Mouse (Mus musculus): ENCODE data around the gene Tmem170. TPM values are rescaled to one million over a fixed set of nuclear protein-coding genes. Genes with fewer than 3 reads are reported as not detected.
"Not testable (repeated sequence)": the region's sequence is repeated elsewhere in the genome, so short reads cannot be mapped to it uniquely, and the experiment has no call there.

Tmem170 gene
- total and polyA plus RNA-seq, 2 experiments: 3.8 to 5.0 TPM

- H3K27ac ChIP-seq (replicated peaks; ENCODE audit: insufficient read depth, low read depth, low read length): no peak overlapping the region
- 94% methylated on average over 12 of the region's 12 CpGs for WGBS
- no peak overlapping the region for H3K4me3 ChIP-seq (ENCODE audit: insufficient read depth, low read depth, low read length)
- no peaks in the 10 kb centered on the region for H3K27me3 ChIP-seq (ENCODE audit: control insufficient read depth, insufficient read depth, low read length)
- H3K4me1 ChIP-seq (ENCODE audit: control insufficient read depth, insufficient read depth, low read length): peaks cover 5% of the 10 kb centered on the region
- no peaks in the 10 kb centered on the region for H3K36me3 ChIP-seq (ENCODE audit: control insufficient read depth, insufficient read depth, low read length)
- peaks cover 16% of the 10 kb centered on the region for H3K79me2 ChIP-seq (ENCODE audit: control insufficient read depth, insufficient read depth, low read length)
- no peak overlapping the region for H3K9ac ChIP-seq (ENCODE audit: low read depth, low read length)
- no peak for DNase-seq (ENCODE audit: extremely low read depth, low read depth, low spot score)
- no peak for TF ChIP-seq CTCF (IDR thresholded peaks at IDR 0.05; ENCODE audit: low read depth, low read length)
- TF ChIP-seq POLR2A (IDR thresholded peaks at IDR 0.05; ENCODE audit: extremely low read depth, insufficient read depth, low read length): no peak
Observed at GRCm38 (mm10) chr8:111855977-111856376, 20.6 kb downstream of the Tmem170 start.

DNA sequence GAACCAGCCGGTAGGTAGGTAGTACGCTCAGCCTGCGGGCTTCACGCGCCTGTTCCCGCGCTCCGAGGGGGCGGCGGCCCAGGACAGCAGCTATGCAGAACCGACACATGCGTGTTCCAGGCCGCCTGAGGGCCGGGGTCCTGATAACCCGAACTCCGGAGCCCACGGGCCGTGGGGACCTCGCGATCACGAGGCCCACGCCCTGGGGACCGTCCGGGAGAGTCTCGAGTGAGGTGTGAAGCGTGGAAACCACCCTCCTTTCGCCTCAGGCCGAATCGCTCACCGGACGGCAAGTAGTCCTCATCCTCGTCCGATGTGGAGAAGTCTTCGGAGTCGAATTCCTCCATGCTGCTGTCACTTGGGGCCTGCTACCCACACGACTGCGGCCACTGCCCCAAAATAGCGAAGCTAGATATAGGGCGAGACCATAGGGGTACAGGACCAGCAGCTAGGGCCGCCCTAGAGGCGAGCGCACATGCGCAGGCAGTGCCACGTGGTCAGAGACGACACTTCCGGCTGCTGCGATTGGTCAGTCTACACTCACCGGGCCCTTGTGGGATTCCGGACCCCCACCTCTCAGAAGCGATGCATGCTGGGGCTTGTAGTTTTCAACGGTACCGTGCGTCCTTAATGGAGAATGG is 22.6 kb downstream of the Tmem170 start, which contains the start of gene Cfdp1:
TSS of gene Cfdp1 (minus strand) at position 431 of the 641 bp plus-strand sequence.
- Histone ChIP-seq H3K79me2 (ENCODE audit: control insufficient read depth, insufficient read depth, low read length) (peaks cover 22% of the 10 kb centered on the region), H3K4me3 (ENCODE audit: insufficient read depth, low read depth, low read length) (peak within 1 kb of the TSS; percentile 85), H3K27me3 (ENCODE audit: control insufficient read depth, insufficient read depth, low read length) (no peaks in the 10 kb centered on the region), H3K36me3 (ENCODE audit: control insufficient read depth, insufficient read depth, low read length) (no peaks in the 10 kb centered on the region), H3K27ac (replicated peaks; ENCODE audit: insufficient read depth, low read depth, low read length) (no peak within 1 kb of the TSS), H3K9ac (ENCODE audit: low read depth, low read length) (peak within 1 kb of the TSS; percentile 83), H3K4me1 (ENCODE audit: control insufficient read depth, insufficient read depth, low read length) (peaks cover 5% of the 10 kb centered on the region)
- WGBS: under 1% methylated on average over 53 of the region's 53 CpGs
- TF ChIP-seq POLR2A (IDR thresholded peaks at IDR 0.05; ENCODE audit: extremely low read depth, insufficient read depth, low read length) (peak; percentile 46; the same call in 1 of the 2 replicates), CTCF (IDR thresholded peaks at IDR 0.05; ENCODE audit: low read depth, low read length) (no peak)
- DNase-seq (ENCODE audit: extremely low read depth, low read depth, low spot score): peak; percentile 90

GRCm38 (mm10) chr8:111853219-111853618 is 23.3 kb downstream of the Tmem170 start:
- not testable (repeated sequence) for H3K27me3 ChIP-seq (ENCODE audit: control insufficient read depth, insufficient read depth, low read length); H3K4me1 ChIP-seq (ENCODE audit: control insufficient read depth, insufficient read depth, low read length); H3K4me3 ChIP-seq (ENCODE audit: insufficient read depth, low read depth, low read length); H3K27ac ChIP-seq (replicated peaks; ENCODE audit: insufficient read depth, low read depth, low read length); H3K36me3 ChIP-seq (ENCODE audit: control insufficient read depth, insufficient read depth, low read length); H3K9ac ChIP-seq (ENCODE audit: low read depth, low read length); DNase-seq (ENCODE audit: extremely low read depth, low read depth, low spot score)
- 49% methylated on average over 12 of the region's 12 CpGs for WGBS
- peaks cover 29% of the 10 kb centered on the region for H3K79me2 ChIP-seq (ENCODE audit: control insufficient read depth, insufficient read depth, low read length)

DNA sequence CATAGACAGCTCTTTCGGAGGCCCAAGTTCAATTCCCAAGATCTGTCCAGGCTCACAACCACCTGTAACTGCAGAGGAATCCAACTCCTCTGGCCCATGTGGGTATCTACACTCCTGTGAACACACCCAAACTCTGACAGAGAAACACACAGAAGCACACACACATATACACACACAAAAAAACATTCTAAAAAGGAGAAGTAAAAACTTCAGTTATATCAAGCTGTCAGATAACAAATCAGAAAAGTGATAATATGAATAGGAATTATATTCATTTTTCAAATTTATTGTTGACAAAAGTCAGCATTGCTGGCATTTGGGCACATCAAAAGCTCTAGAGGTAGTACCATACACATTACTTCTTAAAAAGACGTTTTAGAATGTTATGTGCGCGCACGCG is 29.8 kb downstream of the Tmem170 start:
- no peak for DNase-seq (ENCODE audit: extremely low read depth, low read depth, low spot score)
- TF ChIP-seq POLR2A (IDR thresholded peaks at IDR 0.05; ENCODE audit: extremely low read depth, insufficient read depth, low read length): no peak
- TF ChIP-seq CTCF (IDR thresholded peaks at IDR 0.05; ENCODE audit: low read depth, low read length): no peak
- no peaks in the 10 kb centered on the region for H3K27me3 ChIP-seq (ENCODE audit: control insufficient read depth, insufficient read depth, low read length)
- no peak overlapping the region for H3K9ac ChIP-seq (ENCODE audit: low read depth, low read length)
- H3K4me3 ChIP-seq (ENCODE audit: insufficient read depth, low read depth, low read length): no peak overlapping the region
- no peaks in the 10 kb centered on the region for H3K4me1 ChIP-seq (ENCODE audit: control insufficient read depth, insufficient read depth, low read length)
- peaks cover 15% of the 10 kb centered on the region for H3K36me3 ChIP-seq (ENCODE audit: control insufficient read depth, insufficient read depth, low read length)
- WGBS: 95% methylated on average over 6 of the region's 6 CpGs
- H3K27ac ChIP-seq (replicated peaks; ENCODE audit: insufficient read depth, low read depth, low read length): no peak overlapping the region
- peaks cover 20% of the 10 kb centered on the region for H3K79me2 ChIP-seq (ENCODE audit: control insufficient read depth, insufficient read depth, low read length)

DNA sequence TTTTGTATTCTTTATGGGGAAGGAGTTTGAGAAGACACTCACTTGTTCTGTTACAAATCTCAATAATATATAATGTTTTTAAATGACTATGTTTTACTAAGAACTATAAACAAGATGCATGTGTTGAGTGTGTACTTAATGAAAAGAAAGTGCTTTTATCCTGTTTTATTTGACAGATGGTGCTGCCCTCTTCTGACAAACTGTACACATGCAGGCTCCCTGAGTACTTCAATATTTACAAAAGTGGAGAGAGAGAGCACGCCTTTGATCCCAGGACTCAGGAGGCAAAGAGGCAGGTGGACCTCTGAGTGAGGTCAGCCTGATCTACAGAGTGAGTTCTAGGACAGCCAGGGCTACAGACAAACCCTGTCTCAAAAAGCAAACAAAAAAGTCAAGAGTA is 41.0 kb downstream of the Tmem170 start:
- TF ChIP-seq CTCF (IDR thresholded peaks at IDR 0.05; ENCODE audit: low read depth, low read length): peak; percentile 60
- no peak for TF ChIP-seq POLR2A (IDR thresholded peaks at IDR 0.05; ENCODE audit: extremely low read depth, insufficient read depth, low read length)
- 10% methylated on average over 1 of the region's 1 CpGs for WGBS
- Histone ChIP-seq H3K27me3 (ENCODE audit: control insufficient read depth, insufficient read depth, low read length) (no peaks in the 10 kb centered on the region), H3K79me2 (ENCODE audit: control insufficient read depth, insufficient read depth, low read length) (0 out of 2 replicates have a peak, but pooled peaks cover 3% of the 10 kb centered on the region), H3K4me3 (ENCODE audit: insufficient read depth, low read depth, low read length) (no peak overlapping the region), H3K27ac (replicated peaks; ENCODE audit: insufficient read depth, low read depth, low read length) (no peak overlapping the region), H3K9ac (ENCODE audit: low read depth, low read length) (no peak overlapping the region), H3K4me1 (ENCODE audit: control insufficient read depth, insufficient read depth, low read length) (peaks cover 19% of the 10 kb centered on the region), H3K36me3 (ENCODE audit: control insufficient read depth, insufficient read depth, low read length) (peaks cover 18% of the 10 kb centered on the region)
- peak; percentile 71 for DNase-seq (ENCODE audit: extremely low read depth, low read depth, low spot score)

- no peak for TF ChIP-seq POLR2A (IDR thresholded peaks at IDR 0.05; ENCODE audit: extremely low read depth, insufficient read depth, low read length)
- no peak for TF ChIP-seq CTCF (IDR thresholded peaks at IDR 0.05; ENCODE audit: low read depth, low read length)
- WGBS: 74% methylated on average over 6 of the region's 6 CpGs
- peaks cover 19% of the 10 kb centered on the region for H3K4me1 ChIP-seq (ENCODE audit: control insufficient read depth, insufficient read depth, low read length)
- H3K27ac ChIP-seq (replicated peaks; ENCODE audit: insufficient read depth, low read depth, low read length): no peak overlapping the region
- no peak overlapping the region for H3K4me3 ChIP-seq (ENCODE audit: insufficient read depth, low read depth, low read length)
- H3K36me3 ChIP-seq (ENCODE audit: control insufficient read depth, insufficient read depth, low read length): peaks cover 25% of the 10 kb centered on the region
- 0 out of 2 replicates have a peak, but pooled peaks cover 3% of the 10 kb centered on the region for H3K79me2 ChIP-seq (ENCODE audit: control insufficient read depth, insufficient read depth, low read length)
- no peak overlapping the region for H3K9ac ChIP-seq (ENCODE audit: low read depth, low read length)
- DNase-seq (ENCODE audit: extremely low read depth, low read depth, low spot score): no peak
- no peaks in the 10 kb centered on the region for H3K27me3 ChIP-seq (ENCODE audit: control insufficient read depth, insufficient read depth, low read length)
Observed at GRCm38 (mm10) chr8:111834011-111834410, 42.5 kb downstream of the Tmem170 start.
